Mouse (Mus musculus) C2C12 (cell line): ENCODE results near the gene Metap1d. TPM values are rescaled to one million over a fixed set of nuclear protein-coding genes. Genes with fewer than 3 reads are reported as not detected.

Source experiments
- H3K27me3 ChIP-seq: one replicate; pipeline ENCODE4 v1.6.1; 2011; ENCODE audit not compliant: control insufficient read depth, insufficient read depth, insufficient read length
- H3K36me3 ChIP-seq: one replicate; pipeline ENCODE4 v1.6.1; 2011; ENCODE audit not compliant: control insufficient read depth, insufficient read depth
- H3K4me3 ChIP-seq: one replicate; pipeline ENCODE4 v1.5.1; 2011; ENCODE audit warnings: mild to moderate bottlenecking, control low read depth; ENCODE audit not compliant: poor library complexity, insufficient read depth, severe bottlenecking
- H3K79me2 ChIP-seq: one replicate; pipeline ENCODE4 v1.6.1; 2011; ENCODE audit not compliant: control insufficient read depth, insufficient read depth
- H3K79me3 ChIP-seq: one replicate; pipeline ENCODE4 v1.6.1; 2011; ENCODE audit warnings: low read depth, control low read depth
- H3ac ChIP-seq: one replicate; pipeline ENCODE3; 2011; ENCODE audit warnings: low read depth; ENCODE audit not compliant: control insufficient read depth, insufficient read length
- CEBPB ChIP-seq: IDR thresholded peaks from one replicate; pipeline ENCODE4 v1.6.1; 2011; ENCODE audit warnings: low read depth, mild to moderate bottlenecking, control low read depth, moderate library complexity
- MYOD1 ChIP-seq: IDR thresholded peaks from one replicate; pipeline ENCODE4 v1.6.1; 2011; ENCODE audit warnings: low read depth; ENCODE audit not compliant: control insufficient read depth, insufficient read length
- polyA plus RNA-seq: library from polyadenylated mRNA; unstranded; fragments of >200 nt; fragmentation: generic; extraction: Trizol; gene quantifications from one replicate; pipeline ENCODE4 v1.2.1, GENCODE M21; 2012; ENCODE audit warnings: missing spikeins

The Metap1d gene
- polyA plus RNA-seq, 1 experiment, result 10.2 TPM

- Histone ChIP-seq H3ac (no peak overlapping the region), H3K36me3 (no peaks in the 10 kb centered on the region), H3K4me3 (no peak overlapping the region), H3K27me3 (no peaks in the 10 kb centered on the region), H3K79me2 (no peaks in the 10 kb centered on the region), H3K79me3 (no peaks in the 10 kb centered on the region)
- TF ChIP-seq CEBPB (no peak), MYOD1 (peak; percentile 74)
These were observed 120.7 kb downstream of the Metap1d start for GRCm38 (mm10) chr2:71573736-71574135.

Other genes with a start within 250 kb of the Metap1d start
- gene Dync1i2, start 241.6 kb upstream of the Metap1d start, polyA plus RNA-seq, result 52.1 TPM
- 32.8 TPM for gene Slc25a12, start 85.5 kb upstream of the Metap1d start, polyA plus RNA-seq
- 46.6 TPM for gene Hat1, start 64.3 kb upstream of the Metap1d start, polyA plus RNA-seq
- 4.9 TPM for gene Dlx1, start 74.8 kb downstream of the Metap1d start, polyA plus RNA-seq
- 16.0 TPM for gene Dlx2, start 93.5 kb downstream of the Metap1d start, polyA plus RNA-seq